Mouse (Mus musculus): ENCODE measurements around the gene Slain2.
A peak's percentile ranks its signal among the peaks of the same experiment; 100 is the strongest.

The Slain2 gene

GRCm38 (mm10) chr5:72913648-72914557 lies at the start of gene Slain2:
Slain2 (plus strand) TSS chr5:72914304.
- DNase-seq, result peak; percentile 100

GRCm38 (mm10) chr5:72864654-72865178 lies 49.4 kb upstream of the Slain2 start:
- DNase-seq, result no peak

GRCm38 (mm10) chr5:72866260-72866905 lies 47.7 kb upstream of the Slain2 start:
- DNase-seq, result no peak

GRCm38 (mm10) chr5:72867036-72867672 lies 47.0 kb upstream of the Slain2 start:
- peak in 1 of 2 experiments; percentile 19 for DNase-seq

- DNase-seq, result peak; percentile 96 to 97
These were observed 45.8 kb upstream of the Slain2 start, which contains the start of gene Tec for GRCm38 (mm10) chr5:72868091-72868875. Tec (minus strand) TSS chr5:72868483.

- peak; percentile 28 to 57 for DNase-seq
These were observed 44.1 kb upstream of the Slain2 start for GRCm38 (mm10) chr5:72869779-72870608.

- DNase-seq, result no peak
These were observed 43.0 kb upstream of the Slain2 start for GRCm38 (mm10) chr5:72871114-72871513.

GRCm38 (mm10) chr5:72879736-72880135 lies 34.4 kb upstream of the Slain2 start:
- no peak for DNase-seq

- no peak for DNase-seq
These were observed 32.2 kb upstream of the Slain2 start for GRCm38 (mm10) chr5:72881748-72882411.

- DNase-seq, result no peak
These were observed 31.7 kb upstream of the Slain2 start for GRCm38 (mm10) chr5:72882412-72882765.

- no peak for DNase-seq
These were observed 30.4 kb upstream of the Slain2 start for GRCm38 (mm10) chr5:72883706-72884105.

GRCm38 (mm10) chr5:72886458-72887222 lies 27.5 kb upstream of the Slain2 start:
- DNase-seq, result peak; percentile 40 to 43

GRCm38 (mm10) chr5:72888260-72888659 lies 25.8 kb upstream of the Slain2 start:
- no peak for DNase-seq

- DNase-seq, result peak; percentile 58 to 71
These were observed 22.6 kb upstream of the Slain2 start for GRCm38 (mm10) chr5:72891534-72891933.

- DNase-seq, result peak; percentile 45 to 46
These were observed 20.1 kb upstream of the Slain2 start for GRCm38 (mm10) chr5:72893987-72894386.

- no peak for DNase-seq
These were observed 18.8 kb upstream of the Slain2 start for GRCm38 (mm10) chr5:72895261-72895660.

GRCm38 (mm10) chr5:72896478-72897279 lies 17.4 kb upstream of the Slain2 start:
- no peak for DNase-seq

- no peak for DNase-seq
These were observed 16.1 kb upstream of the Slain2 start for GRCm38 (mm10) chr5:72897998-72898397.

- no peak for DNase-seq
These were observed 14.8 kb upstream of the Slain2 start for GRCm38 (mm10) chr5:72899255-72899654.

Data from kidney, postnatal 4 days (tissue).